In genomic region chr1:135670397-135671130, GRCm38 (mm10) we compare ENCODE assay signal across 8 mouse cellular contexts. TPM values are rescaled to one million over a fixed set of nuclear protein-coding genes. Genes with fewer than 3 reads are reported as not detected.
DNase-seq lines count a peak whose midpoint lies in the region; ATAC-seq lines count a peak whose summit lies in the region.

No protein-coding gene starts in this region.

- H3K36me3 ChIP-seq in hindbrain, embryonic 10.5 days, result no peaks in the 10 kb centered on the region
- H3K36me3 ChIP-seq in lung, embryonic 16.5 days (ENCODE audit: control insufficient read depth, insufficient read depth, low read length), result no peaks in the 10 kb centered on the region

- 10% methylated on average over 13 of the region's 13 CpGs for WGBS in hindbrain, embryonic 10.5 days
- WGBS in lung, embryonic 16.5 days, result 8% methylated on average over 13 of the region's 13 CpGs

- H3K27ac ChIP-seq in hindbrain, embryonic 10.5 days, result peak overlapping the region; percentile 82
- H3K27ac ChIP-seq in lung, embryonic 16.5 days (ENCODE audit: low read length), result peak overlapping the region; percentile 44

- H3K27me3 ChIP-seq in hindbrain, embryonic 10.5 days (ENCODE audit: insufficient read depth, poor library complexity, severe bottlenecking), result no peaks in the 10 kb centered on the region
- H3K27me3 ChIP-seq in lung, embryonic 16.5 days (ENCODE audit: control insufficient read depth, insufficient read depth, low read depth, low read length), result no peaks in the 10 kb centered on the region

- peak; percentile 50 for DNase-seq in MEL-GATA-1-ER (ENCODE audit: extremely low read depth, low read depth)
- DNase-seq in cerebellum, adult 8-10 months, result peak; percentile 72
- DNase-seq in hindbrain, embryonic 10.5 days (ENCODE audit: low spot score), result peak; percentile 85
- peak; percentile 89 for DNase-seq in layer of hippocampus, adult 9-11 months
- peak; percentile 64 for DNase-seq in ovary, postnatal 10 days (ENCODE audit: low spot score)
- peak; percentile 74 for DNase-seq in thymus, postnatal 14 days

- ATAC-seq in frontal cortex, adult (ENCODE audit: low TSS enrichment), result peak; percentile 94
- ATAC-seq in lung, embryonic 16.5 days (ENCODE audit: low read depth), result peak; percentile 83

- H3K4me1 ChIP-seq in hindbrain, embryonic 10.5 days (replicated peaks), result peaks cover 57% of the 10 kb centered on the region
- H3K4me1 ChIP-seq in lung, embryonic 16.5 days (replicated peaks; ENCODE audit: control insufficient read depth, insufficient read depth, low read length), result peaks cover 42% of the 10 kb centered on the region

- H3K9me3 ChIP-seq in hindbrain, embryonic 10.5 days, result no peaks in the 10 kb centered on the region
- H3K9me3 ChIP-seq in lung, embryonic 16.5 days (ENCODE audit: control insufficient read depth, low read length), result no peaks in the 10 kb centered on the region

- H3K4me2 ChIP-seq in lung, embryonic 16.5 days (ENCODE audit: low read depth, low read length), result peak overlapping the region; percentile 35

- H3K9ac ChIP-seq in lung, embryonic 16.5 days (ENCODE audit: low read length), result no peak overlapping the region; the same call in 1 of the 2 replicates

- H3K4me3 ChIP-seq in hindbrain, embryonic 10.5 days, result no peak overlapping the region
- no peak overlapping the region for H3K4me3 ChIP-seq in lung, embryonic 16.5 days (ENCODE audit: low read length)

RNA-seq across cellular contexts. Expression of gene Csrp1, which starts 49.3 kb away (rescaled TPM):
- polyA plus RNA-seq in hindbrain, embryonic 10.5 days (2016; fragmentation: Nextera tagmentation; extraction: Ambion mirVana), result 51.0 and 56.2 TPM in 2 replicates
- 268 and 290 TPM in 2 replicates for polyA plus RNA-seq in lung, embryonic 16.5 days (2015; fragmentation: Nextera tagmentation; extraction: Ambion mirVana)
